Mouse (Mus musculus): ENCODE measurements at regions not wholly inside any gene's neighbourhood (a gene's known extent, or its start where the extent isn't known, plus 50 kb on each side); places are given as distances from the start of the nearest gene placed in this dataset.

- no peak for DNase-seq (ENCODE audit: inconsistent age in 2 of 2, low spot score in 1 of 2)
These were observed 358.6 kb upstream of the Diaph2 start for GRCm38 (mm10) chrX:129390920-129391319.

DNA sequence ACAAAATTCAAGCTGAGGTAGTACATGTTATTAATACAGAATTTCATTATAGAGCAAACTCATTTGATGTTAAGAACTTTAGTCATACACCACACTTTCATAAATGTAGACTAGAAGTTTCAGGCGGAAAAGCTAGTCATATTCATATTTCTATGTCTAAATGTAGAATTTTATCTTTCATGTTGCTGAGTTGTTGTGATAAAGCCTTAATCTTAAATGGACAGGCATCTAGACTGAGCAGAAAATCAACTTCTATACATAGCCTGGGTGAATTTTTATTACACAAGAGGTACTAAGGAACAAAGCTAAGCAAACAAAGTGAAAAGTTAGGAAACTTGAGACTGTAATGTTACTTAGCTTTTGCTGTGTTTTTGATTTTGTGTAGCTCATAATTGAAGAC is 341.8 kb upstream of the Diaph2 start:
- DNase-seq (ENCODE audit: inconsistent age in 2 of 2, low spot score in 1 of 2), result peak in 1 of 2 experiments; percentile 6

- DNase-seq (ENCODE audit: inconsistent age in 2 of 2, low spot score in 1 of 2), result no peak
These were observed 339.5 kb upstream of the Diaph2 start for GRCm38 (mm10) chrX:129410079-129410478.

DNA sequence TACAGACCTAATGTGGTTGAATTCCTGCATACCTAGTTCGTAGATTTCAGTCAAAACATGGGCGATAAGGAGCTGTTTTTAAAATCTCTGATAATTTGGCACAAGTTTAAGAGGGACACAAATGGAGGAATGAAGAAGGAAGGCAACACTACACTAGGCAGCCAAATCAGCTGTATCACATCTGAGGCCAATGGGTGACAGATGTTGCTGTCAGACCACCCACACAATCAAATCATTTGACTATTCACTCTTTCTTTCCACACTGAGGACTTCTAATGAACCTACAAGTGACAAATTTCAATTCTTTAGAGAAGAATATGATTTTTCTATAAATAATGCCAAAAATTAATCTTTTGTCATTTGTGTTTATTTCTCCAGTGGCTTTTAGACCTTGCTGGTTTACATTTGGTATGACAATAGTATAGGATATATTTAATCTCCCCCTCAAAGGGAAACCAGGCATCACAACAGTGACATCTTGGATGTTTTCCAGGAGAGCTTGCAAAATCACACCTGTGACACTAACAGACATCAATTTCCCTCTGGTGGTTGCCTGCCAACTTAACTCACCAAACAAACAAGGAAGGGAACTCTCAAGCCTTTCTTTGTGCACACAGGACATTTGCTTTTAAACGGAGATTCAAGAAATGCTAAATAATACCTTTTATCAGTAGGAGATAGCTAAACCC is 336.5 kb upstream of the Diaph2 start:
- DNase-seq (ENCODE audit: inconsistent age in 2 of 2, low spot score in 1 of 2), result peak in 1 of 2 experiments; percentile 6

GRCm38 (mm10) chrX:129413628-129414000 is 335.9 kb upstream of the Diaph2 start:
- DNase-seq (ENCODE audit: inconsistent age in 2 of 2, low spot score in 1 of 2), result peak in 1 of 2 experiments; percentile 7

DNA sequence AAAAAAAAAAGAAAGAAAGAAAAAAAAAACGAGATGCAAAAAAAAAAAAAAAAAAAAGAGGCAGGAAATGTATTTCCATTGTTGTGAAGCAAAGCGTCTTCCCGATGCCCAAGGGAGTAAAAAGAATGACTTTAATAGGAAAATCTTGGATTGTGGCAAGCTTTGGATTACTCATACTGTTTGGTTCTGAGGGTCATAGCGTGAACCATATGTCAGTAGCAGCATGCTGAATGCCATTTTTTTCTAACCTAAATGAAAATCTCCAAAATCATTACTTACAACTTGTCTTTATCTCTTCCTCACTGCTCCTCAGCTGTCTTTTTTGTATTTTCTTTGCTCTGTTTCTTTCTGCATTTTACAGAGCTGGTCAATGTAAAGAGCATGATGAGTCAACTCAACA is 334.2 kb upstream of the Diaph2 start:
- DNase-seq (ENCODE audit: inconsistent age in 2 of 2, low spot score in 1 of 2), result peak in 1 of 2 experiments; percentile 3

- DNase-seq (ENCODE audit: inconsistent age in 2 of 2, low spot score in 1 of 2), result no peak
These were observed 301.0 kb upstream of the Diaph2 start for GRCm38 (mm10) chrX:129448545-129448944.

- DNase-seq (ENCODE audit: inconsistent age in 2 of 2, low spot score in 1 of 2), result no peak
These were observed 273.3 kb upstream of the Diaph2 start for GRCm38 (mm10) chrX:129476216-129476615.

DNA sequence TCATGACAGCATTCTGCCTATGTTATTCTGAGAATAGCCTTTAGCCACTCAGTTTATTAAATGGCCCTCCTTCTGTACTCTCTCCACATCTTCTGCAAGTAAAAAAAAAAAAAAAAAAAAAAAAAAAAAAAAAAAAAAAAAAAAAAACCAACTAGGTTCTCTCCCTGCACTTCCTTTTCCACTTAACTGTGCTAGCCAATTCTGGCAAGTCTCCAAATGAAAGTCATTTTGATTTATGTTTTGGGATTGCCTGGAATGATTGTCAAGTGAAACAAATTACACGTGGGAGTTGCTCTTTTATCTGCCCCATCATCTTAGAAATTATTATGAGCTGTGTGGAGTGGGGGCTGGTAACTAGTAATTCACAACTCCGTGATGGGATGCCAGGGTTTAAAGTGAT is 255.0 kb upstream of the Diaph2 start:
- no peak for DNase-seq (ENCODE audit: inconsistent age in 2 of 2, low spot score in 1 of 2)
